Mouse (Mus musculus) heart, adult 9 months (tissue): ENCODE data around the gene Cngb1.

ENCODE experiments used
- DNase-seq, 2 experiments: peaks; one replicate each; pipeline ENCODE4 v3.0.0; 2022; ENCODE audit warnings: low spot score in 2 of 2

Gene Cngb1

DNA sequence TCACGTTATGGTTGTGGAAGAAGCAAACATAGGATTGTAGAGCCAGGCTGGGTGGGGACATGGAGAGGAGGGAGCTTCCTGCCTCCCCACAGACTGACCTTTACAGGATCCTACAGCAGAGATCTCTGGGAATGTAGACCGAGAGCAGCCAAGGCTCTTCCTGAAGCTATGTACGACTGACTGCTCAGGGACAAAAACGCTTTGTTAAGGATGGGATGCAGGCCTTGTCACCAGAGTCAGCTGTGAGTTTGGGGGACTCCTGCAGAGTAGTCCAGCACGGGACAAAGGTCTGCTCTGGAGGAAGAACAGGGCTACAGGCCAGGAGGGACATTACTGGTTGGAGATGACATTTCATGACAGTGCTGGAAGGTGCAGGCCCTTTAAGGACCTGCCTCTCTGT is 18.3 kb upstream of the Cngb1 start:
- no peak for DNase-seq

DNA sequence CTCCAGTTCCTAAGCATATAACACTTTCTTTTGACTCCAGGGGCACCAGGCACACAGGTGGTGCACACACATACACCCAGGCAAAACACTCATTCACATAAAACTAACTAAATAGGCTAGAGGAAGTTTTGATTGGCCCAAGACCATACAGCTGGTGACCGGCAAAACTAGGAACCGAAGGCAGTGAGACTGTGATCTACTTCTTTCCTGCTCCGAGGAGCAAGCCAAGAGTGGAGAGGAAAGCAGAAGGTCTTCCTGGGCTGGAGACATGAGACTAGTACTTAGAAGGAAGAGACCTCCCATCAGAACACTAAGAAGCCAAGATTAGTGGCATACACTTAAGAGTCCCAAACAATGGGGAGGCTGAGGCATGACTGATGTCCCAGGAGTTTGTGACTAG is 16.8 kb upstream of the Cngb1 start:
- peak in 1 of 2 experiments; percentile 49 for DNase-seq

DNA sequence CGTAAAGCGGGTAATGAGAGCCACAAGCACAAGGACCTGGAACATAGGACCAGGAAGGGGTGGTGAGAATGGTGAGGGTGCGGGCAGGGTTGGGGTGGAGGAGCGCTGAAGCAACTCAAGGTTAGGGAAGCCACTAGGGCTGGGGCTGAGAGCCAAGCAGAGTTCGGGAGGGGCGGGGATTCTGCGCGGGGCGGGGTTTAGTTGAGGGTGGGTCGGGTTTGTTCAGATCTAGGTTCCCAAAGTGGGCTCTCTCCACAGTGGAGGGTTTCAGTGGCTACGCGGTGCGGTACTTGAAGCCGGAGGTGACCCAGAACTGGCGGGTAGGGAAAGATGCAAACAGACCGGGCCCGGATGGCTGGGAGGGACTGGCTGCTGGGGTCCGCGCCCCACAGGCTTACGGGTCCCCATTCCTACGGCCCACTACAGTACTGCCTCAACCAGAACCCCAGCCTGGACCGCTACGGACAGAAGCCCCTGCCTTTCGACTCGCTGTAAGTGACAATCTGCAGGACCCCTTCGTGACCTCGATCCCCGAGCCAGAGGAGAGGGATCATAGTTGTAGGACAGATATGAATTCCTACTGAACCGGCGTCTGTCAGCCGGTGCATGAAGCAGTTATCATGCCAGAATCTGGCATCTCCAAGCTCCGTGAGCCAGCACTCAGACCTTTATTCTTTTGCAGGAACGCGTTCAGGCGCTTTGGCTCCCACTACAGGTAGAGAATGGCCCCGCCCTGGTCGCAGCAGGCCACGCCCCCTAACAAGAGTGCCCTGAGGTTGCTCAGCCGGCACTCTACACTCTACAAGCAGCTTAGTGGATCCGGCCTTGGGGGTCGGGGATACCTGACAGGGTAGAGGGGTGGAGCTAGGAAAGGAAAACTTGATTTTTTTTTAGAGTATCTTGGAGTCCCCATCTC is 14.1 kb upstream of the Cngb1 start:
- DNase-seq, result peak in 1 of 2 experiments; percentile 33

DNA sequence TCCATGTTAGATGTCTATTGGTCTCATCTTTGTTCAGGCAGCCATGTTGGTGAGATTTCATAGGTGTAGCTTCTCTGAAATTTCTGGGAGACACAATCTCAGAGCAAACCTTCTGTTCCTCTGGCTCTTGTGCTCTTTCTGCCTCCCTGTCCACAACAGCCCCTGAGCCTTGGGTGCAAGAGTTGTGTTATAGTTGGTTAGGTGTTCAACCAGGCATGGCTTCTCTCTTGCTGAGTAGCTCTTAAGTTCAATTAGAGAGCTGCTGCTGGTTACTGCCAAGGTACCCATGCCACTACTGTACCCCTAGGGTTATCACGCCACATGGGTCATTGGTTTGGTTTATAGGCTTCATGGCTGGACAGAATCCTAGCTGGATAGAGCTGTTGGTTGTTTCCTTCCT is 9.0 kb upstream of the Cngb1 start:
- DNase-seq, result no peak

DNA sequence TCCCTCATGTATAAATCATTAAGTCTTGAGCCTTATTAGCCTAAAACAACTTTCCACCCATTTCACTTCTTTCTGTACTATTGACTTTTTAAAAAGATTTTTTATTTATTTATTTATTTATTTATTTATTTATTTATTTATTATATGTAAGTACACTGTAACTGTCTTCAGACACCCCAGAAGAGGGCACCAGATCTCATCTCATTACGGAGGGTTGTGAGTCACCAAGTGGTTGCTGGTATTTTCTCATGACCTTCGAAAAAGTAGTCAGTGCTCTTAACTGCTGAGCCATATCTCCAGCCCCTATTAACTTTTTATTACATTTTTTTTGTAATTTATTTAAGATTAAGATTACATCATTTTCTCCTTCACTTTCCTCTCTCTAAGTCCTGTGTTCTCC is 8.3 kb upstream of the Cngb1 start:
- DNase-seq, result no peak

DNA sequence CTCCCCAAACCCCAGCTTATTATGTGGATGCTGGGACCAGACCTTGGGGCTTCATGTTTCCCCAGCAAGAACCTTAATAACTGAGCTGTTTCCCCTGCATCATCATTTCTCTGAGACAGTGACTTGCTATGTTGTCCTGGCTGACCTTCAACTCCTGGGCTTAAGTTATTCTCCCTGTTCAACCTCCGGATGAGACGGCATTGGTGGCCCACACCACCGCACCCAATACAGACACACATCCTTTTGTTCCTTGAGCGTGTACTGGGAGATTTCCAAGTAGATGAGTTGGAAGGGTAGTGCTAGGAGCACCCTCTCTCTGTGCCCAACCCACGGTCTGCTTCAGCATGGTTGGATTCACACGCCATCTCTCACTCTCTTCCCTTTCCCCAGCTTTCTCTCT is 7.5 kb upstream of the Cngb1 start:
- DNase-seq, result no peak

DNA sequence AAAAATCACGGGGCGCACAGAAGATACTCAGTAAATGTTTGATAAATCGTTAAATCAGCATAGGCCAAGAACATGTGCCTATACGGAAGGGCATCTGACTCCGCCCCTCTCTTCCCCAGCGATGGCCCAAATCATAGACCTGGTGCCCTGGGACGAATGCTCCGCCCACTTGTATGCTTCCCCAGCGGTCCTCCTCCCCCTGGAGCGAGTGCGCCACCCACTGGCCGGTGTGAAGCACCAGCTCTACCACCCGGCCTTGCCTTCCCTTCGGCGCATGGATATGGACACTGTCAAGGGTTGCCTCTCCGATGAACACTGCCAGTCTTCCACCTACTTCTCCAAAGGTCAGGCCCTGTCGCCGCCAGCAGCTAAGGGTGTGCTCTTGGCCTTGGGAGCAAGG is 6.5 kb upstream of the Cngb1 start:
- DNase-seq, result no peak

DNA sequence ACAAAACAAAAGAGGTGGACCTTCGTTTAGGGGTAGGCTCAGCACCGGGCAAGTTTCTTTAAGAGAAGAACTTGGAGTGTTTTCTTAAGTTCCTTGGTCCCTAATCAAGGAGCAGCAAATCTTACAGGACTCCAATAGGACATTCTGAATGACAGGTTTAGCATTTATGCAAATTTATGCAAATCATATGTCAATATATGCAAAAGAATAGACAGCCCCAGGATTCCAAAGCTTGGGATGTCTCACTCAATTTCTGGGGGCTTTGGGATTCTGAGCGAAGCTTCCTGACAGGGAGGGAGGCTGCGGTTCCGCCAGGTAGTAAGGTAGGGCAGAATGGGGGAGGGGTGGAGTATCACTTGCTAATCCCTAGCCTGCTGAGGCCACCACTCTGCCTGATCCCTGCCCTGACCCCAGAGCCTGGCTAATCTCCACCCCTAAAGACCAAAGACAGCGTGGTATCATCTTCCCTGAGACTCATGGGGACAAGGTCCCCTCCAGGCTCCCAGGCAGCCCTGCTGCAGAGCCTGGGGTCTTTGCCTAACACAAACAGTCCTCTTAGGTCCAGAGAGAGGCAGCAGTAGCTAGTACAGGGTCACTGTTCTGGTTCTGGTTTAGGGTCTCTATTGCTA is 4.1 kb upstream of the Cngb1 start, which contains the start of gene Tepp:
Gene Tepp (plus strand): TSS at position 225 of the 629 bp plus-strand sequence.
- DNase-seq, result no peak

DNA sequence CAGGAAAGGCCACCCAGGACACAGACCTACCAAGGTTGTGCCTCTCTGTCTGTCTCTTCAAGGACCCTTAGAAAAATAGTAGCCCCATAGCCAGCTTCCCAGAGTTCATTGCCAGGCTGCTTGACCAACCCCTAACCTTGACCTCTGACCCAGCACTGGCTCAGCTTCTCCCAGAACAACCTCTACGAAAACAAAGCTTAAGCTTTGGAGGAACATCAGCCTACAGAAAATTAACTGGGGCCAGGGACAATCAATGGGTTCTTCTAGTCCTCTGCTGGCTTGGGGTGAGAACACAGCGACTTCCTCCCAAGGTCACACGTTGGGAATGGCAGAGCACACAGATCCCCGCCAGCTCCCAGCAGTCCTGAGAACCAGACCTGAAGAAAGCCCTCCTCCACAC is 859 bp downstream of the Cngb1 start:
- no peak for DNase-seq

DNA sequence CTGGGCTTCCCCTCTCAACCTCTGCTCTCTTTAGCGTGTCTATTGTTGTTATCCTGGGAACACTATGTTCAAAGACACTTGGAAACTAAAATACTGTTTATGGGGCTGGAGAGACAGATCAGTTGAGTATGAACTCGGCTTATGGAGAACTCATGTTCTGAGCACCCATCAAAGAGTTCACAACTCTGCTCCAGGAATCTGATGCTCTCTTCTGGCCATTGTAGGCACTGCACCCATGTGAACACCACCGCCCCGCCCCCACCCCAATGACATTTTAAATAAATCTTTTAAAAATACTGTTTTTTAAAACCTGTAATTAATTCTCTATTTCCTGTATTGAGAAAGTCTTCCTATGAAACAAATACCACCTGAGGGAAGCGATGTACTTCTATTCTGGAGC is 4.0 kb downstream of the Cngb1 start:
- DNase-seq, result peak in 1 of 2 experiments; percentile 34

DNA sequence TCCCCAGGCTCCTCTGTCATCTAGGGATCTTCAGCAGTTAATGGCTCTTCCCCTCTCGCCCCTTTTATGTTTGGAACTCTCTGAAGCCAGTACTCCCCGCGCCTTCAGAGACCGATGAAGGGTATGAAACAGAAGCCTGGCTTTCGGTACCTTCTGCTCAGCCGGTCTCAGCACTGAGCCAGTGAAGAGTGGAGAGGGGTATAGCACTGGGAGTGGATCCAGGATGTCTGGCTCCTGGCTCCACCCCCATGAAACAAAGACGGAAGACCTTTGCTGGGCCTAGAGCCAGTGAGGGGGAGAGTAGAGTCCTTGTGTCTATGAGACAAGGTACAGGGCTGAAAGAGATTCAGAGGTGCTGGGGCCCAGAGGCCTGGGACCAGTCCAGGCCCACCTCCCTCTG is 12.5 kb downstream of the Cngb1 start:
- DNase-seq, result peak; percentile 61 to 77

DNA sequence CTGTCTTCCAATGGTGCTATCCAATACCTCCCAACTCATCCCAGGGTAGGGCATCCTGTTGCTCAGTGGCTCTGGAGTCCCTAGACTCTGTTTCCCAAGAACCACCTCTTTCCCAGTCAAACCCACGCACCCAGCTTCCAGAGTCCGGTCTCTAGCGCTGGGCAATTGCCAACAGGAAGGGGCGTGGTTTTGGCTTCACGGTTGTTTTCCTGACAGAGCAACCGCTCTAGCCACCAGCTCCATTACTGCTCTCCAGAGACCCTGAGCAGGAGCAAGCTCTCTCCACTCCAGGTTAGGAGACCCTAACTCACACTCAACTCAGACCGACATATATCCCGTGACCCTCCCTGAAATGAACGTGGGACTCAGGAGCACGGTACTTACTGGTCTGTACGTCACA is 13.2 kb downstream of the Cngb1 start:
- DNase-seq, result peak; percentile 92

DNA sequence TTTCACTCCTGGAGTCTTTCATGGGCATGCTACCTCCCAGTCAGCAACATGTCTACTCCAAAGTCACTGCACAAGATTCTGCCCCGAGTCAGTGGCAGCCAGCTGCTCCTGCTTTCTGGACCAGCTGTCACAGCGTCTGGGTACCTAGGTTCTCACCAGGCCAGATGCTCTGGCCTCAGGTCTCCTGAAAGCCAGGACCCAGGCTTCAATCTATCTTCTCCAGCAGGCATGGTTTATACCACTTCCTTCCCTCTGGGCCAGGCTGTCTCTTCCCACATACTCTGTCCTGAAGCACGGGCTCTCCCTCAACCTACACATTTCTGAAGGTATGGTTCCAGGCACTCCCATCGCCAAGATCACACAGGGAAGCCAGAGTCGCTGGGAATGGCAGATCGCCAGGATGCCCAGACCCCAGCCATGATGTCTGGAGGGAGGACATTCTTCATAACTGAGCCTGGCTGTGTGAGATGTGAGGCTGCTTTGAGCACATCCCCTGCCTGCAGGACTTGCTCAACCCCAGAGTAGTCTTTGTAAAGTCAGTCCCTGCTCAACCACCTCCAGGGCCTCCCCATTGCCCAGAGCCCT is 17.2 kb downstream of the Cngb1 start:
- DNase-seq, result no peak

DNA sequence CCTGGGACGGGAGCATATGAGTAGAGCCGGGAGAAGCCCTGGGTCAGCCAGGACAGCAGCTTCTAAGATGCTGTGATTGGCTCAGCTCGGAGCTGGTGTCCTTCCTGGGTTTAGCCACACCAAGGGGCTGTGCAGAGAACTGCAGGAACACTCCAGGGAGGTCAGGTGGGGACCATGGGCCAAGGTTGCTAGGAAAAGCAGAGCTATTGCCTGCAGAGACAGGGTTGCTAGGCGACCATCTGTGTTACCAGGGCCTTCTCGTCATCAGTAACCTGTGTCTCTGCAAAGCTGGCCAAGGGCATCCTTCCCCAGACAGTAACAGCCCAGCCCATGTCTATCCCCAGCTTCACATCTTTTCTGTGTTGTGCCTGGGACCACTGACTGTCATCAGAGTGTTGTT is 24.9 kb downstream of the Cngb1 start:
- no peak for DNase-seq

DNA sequence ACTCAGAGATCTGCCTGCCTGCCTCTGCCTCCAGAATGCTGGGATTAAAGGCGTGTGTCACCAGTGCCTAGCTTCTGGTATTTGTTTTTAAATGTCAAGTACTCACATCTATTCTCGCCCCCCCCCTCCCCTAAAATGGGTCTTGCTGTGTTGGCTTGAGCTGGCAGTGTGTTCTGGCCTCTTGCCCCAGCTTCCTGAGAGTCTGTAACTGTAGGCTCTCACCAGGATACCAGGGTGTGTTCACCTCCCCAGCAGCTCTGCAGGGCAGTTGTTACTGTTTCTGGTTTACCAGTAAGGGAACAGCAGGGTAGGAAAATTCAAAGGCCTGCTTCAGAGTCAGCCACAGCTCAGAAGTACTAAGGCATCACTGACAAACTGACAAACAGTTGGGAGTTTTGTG is 33.5 kb downstream of the Cngb1 start:
- no peak for DNase-seq

DNA sequence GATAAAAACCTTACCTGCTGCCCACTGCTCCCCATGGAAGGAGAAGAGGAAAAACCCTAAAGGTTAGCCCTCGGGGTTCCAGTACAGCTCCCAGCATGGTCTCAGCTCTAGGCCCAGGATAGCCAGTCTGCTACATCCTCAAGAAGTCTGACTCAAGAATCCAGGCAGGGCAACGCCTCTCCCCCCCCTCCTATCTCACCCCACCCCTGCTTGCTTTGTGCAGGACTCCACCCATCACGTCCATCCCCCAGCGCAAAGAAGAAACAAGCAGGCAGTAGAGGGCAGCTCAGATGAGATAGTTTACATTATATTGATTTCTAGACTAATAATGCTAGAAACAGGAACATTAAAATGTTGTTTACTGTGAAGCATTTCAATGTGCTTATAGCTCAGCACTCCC is 34.5 kb downstream of the Cngb1 start:
- DNase-seq, result no peak

DNA sequence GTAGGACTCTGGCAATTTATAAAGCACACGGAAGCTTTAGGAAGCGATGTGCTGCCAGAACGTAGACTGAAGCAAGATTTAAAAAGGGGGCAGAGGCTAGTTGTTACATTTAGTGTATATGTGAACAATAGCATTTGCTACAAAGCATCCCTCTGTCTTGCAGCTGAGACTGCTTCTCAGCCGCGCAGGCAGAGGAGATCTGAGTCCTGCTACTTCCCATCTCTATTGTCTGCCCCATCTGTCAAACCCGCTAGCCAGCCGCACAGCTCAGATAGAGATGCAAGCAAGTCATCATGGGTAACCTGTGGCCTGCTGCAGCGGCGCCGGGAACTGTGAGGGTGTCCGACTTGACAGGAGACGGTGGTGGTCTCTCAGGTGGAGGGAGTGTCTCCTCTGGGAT is 35.9 kb downstream of the Cngb1 start:
- DNase-seq, result no peak

DNA sequence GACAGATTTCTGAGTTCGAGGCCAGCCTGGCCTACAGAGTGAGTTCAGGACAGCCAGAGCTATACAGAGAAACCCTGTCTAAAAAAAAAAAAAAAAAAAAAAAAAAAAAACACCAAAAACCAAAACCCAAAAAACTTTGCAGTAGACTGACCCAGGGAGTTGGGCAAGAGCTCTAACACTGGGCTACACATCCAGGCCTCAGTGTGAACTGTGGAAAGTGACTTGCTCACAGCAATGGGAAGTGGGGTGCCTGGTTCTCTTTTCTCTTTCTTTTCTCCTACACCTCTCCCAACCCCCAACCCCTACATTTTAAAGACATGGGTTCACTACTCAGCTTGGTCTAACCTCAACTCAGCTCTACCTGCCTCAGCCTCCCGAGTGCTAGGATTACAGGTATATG is 44.2 kb downstream of the Cngb1 start:
- no peak for DNase-seq

DNA sequence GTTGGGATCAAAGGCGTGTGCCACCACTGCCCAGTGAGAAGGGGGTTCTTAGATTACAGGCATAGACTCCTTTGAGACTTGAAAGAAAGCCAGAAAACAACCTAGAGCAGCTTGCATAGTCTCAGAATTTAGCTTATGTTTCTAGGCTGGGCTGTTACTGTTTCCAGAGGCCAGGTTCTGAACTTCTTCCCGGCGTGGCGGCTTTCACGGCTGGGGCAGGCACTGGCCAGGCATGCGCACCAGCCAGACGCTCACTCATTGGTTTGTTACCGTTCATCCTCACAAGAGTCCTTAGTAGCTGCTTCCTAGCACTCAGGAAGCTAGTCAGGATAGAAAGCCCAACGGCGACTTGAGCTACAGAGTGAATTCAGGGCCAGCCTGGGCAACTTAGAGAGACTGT is 50.8 kb downstream of the Cngb1 start:
- DNase-seq, result no peak

DNA sequence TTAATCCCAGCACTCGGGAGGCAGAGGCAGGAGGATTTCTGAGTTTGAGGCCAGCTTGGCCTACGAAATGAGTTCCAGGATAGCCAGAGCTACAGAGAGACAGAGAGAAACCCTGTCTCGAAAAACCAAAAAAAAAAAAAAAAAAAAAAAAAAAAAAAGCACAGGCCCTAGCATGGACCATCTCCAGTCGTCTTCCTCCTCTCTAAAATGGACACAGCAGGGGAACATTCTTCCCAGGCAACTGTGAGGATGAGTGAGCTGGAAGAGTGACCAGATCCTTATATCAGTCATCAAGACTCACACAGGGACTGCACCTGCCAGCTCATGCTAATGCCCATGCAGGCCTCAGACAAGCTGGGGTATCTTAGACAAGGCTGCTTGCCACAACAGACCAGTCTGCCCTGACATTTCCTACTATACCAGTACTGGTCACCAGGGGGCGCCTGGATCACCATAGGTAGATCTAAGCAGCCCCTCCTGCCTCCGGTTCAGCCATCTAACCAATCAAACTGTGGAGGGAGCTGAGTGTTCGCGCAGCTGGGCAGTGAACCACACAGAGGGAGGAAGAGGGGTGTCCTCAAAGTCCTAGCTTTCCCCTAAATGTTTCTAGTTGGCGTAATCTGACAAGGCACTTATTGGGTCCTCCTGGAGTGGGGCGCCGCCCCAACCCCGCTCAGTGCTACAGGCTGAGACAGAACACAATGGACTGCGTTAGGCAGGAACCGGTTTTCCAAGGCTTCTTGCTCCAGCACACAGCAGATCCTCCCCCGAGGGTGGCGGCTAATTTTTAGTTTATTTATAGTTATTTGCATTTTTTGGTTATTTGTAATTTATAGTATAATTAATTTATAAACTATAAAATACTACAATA is 51.6 kb downstream of the Cngb1 start:
- DNase-seq, result peak; percentile 93 to 96

DNA sequence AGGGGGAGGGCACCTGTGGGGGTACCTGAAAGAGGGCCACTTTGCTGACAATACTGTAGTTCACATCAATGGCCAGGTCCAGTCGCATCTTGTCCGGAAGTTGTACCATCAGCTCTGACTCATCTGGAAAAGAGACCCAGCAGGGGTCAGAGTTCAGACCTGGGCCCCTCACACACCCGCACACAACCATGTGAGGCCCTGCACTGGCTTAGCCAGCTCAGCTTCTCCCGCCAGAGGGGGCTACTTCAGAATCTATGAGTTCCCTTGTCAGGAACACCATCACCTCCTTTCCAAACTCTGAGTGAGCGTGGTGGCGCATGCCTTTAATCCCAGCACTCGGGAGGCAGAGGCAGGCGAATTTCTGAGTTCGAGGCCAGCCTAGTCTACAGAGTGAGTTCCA is 54.3 kb downstream of the Cngb1 start:
- no peak for DNase-seq

DNA sequence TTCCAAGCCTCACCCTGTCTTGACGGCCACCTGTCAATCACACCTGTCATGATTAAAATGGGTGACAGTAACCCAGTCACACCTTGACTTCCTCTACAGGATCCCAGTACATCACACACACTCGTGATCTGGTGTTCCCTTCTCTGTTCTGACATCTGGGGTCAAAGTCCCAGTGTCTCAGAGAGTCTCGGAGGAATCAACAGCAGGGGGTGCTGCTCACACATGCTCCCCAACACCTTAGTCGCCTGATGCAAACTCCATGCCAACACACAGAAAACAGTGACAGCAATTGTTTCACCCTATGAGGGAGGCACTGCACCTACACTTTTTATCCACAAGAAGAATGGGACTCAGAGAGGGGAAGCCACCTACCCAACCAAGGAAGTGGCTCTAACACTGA is 56.5 kb downstream of the Cngb1 start:
- DNase-seq, result no peak
